8 mouse cellular contexts compared by ENCODE assay signal in genomic region chr7:110002968-110003367, GRCm38 (mm10). TPM values are rescaled to one million over a fixed set of nuclear protein-coding genes. Genes with fewer than 3 reads are reported as not detected.
DNase-seq lines count a peak whose midpoint lies in the region; ATAC-seq and TF ChIP-seq lines count a peak whose summit lies in the region.

No protein-coding gene starts in this region.

- intact Hi-C loops in left cerebral cortex, postnatal 25 days (cut with DNase I): no loop called here

- H3K36me3 ChIP-seq in hindbrain, embryonic 12.5 days: no peaks in the 10 kb centered on the region
- no peaks in the 10 kb centered on the region for H3K36me3 ChIP-seq in small intestine, adult 2 months (ENCODE audit: control insufficient read depth, insufficient read depth, low read length)
- no peaks in the 10 kb centered on the region for H3K36me3 ChIP-seq in thymus, adult 2 months (ENCODE audit: control insufficient read depth, insufficient read depth, low read length)

- peak; percentile 57; the same call in 1 of the 2 replicates for ATAC-seq in frontal cortex, adult (ENCODE audit: low TSS enrichment)
- ATAC-seq in hindbrain, embryonic 12.5 days (ENCODE audit: low FRiP score): no peak
- peak; percentile 55 for ATAC-seq in megakaryocyte, adult 5-6 weeks (ENCODE audit: poor library complexity, severe bottlenecking)

- H3K27ac ChIP-seq in hindbrain, embryonic 12.5 days: no peak overlapping the region
- no peak overlapping the region for H3K27ac ChIP-seq in small intestine, adult 2 months (ENCODE audit: insufficient read depth, low read depth, low read length)
- H3K27ac ChIP-seq in thymus, adult 2 months (ENCODE audit: control insufficient read depth, insufficient read depth, low read length): no peak overlapping the region

- no peaks in the 10 kb centered on the region for H3K4me1 ChIP-seq in hindbrain, embryonic 12.5 days
- H3K4me1 ChIP-seq in small intestine, adult 2 months (ENCODE audit: control insufficient read depth, insufficient read depth, insufficient read length, low read length): no peaks in the 10 kb centered on the region; the same call in 1 of the 2 replicates
- H3K4me1 ChIP-seq in thymus, adult 2 months (replicated peaks; ENCODE audit: control insufficient read depth, insufficient read depth, low read length): no peaks in the 10 kb centered on the region

- H3K9me3 ChIP-seq in hindbrain, embryonic 12.5 days (replicated peaks): no peaks in the 10 kb centered on the region

- 16% methylated on average over 20 of the region's 20 CpGs for WGBS in hindbrain, embryonic 12.5 days
- WGBS in small intestine, adult 2 months: 38% methylated on average over 20 of the region's 20 CpGs
- 79% methylated on average over 20 of the region's 20 CpGs for WGBS in thymus, adult 2 months

- TF ChIP-seq CTCF in small intestine, adult 2 months (IDR thresholded peaks at IDR 0.05; ENCODE audit: extremely low read depth, insufficient read length, insufficient replicate concordance, low read depth, low read length): no peak
- no peak for TF ChIP-seq CTCF in thymus, adult 2 months (IDR thresholded peaks at IDR 0.05; ENCODE audit: borderline replicate concordance, control insufficient read depth, extremely low read depth, insufficient read depth, low read length, poor library complexity)

- peak; percentile 94 for DNase-seq in Muller cell, postnatal 12 days (ENCODE audit: inconsistent ontology term)
- peak; percentile 62 for DNase-seq in cerebellum, adult 8-10 months
- peak; percentile 27 to 41 for DNase-seq in left cerebral cortex, postnatal 25 days (ENCODE audit: low spot score in 2 of 2)
- no peak for DNase-seq in thymus, adult 2 months

- H3K4me2 ChIP-seq in hindbrain, embryonic 12.5 days (replicated peaks): peak overlapping the region; percentile 42

- H3K4me3 ChIP-seq in hindbrain, embryonic 12.5 days: peak overlapping the region; percentile 9
- H3K4me3 ChIP-seq in small intestine, adult 2 months (ENCODE audit: low read depth, low read length): peak overlapping the region; percentile 22
- H3K4me3 ChIP-seq in thymus, adult 2 months (ENCODE audit: control insufficient read depth, insufficient read depth, low read length): no peak overlapping the region

- H3K27me3 ChIP-seq in hindbrain, embryonic 12.5 days: no peaks in the 10 kb centered on the region
- H3K27me3 ChIP-seq in small intestine, adult 2 months (ENCODE audit: control insufficient read depth, insufficient read depth, low read length): no peaks in the 10 kb centered on the region
- no peaks in the 10 kb centered on the region for H3K27me3 ChIP-seq in thymus, adult 2 months (ENCODE audit: control insufficient read depth, insufficient read depth, low read length)

- no peak for TF ChIP-seq POLR2A in small intestine, adult 2 months (IDR thresholded peaks at IDR 0.05; ENCODE audit: low read depth, low read length)
- no peak for TF ChIP-seq POLR2A in thymus, adult 2 months (IDR thresholded peaks at IDR 0.05; ENCODE audit: control insufficient read depth, extremely low read depth, insufficient read depth, low read length, poor library complexity)

- H3K9ac ChIP-seq in hindbrain, embryonic 12.5 days: no peak overlapping the region

RNA-seq across cellular contexts. Expression of gene Ipo7, which starts 15.1 kb away (rescaled TPM):
- polyA plus RNA-seq in hindbrain, embryonic 12.5 days (2016; fragmentation: Nextera tagmentation; extraction: Ambion mirVana): 47.1 and 47.9 TPM in 2 replicates
- total RNA-seq in left cerebral cortex, postnatal 25 days (2021): 100 to 1,000 TPM in 1 of 2 experiments, 10 to 100 TPM in 1; 98.0 to 101 TPM
- total RNA-seq in megakaryocyte, adult 5-6 weeks (2015): 68.2 and 73.0 TPM in 2 replicates
- 152 and 158 TPM in 2 replicates for total RNA-seq in megakaryocyte, adult 5-6 weeks (2017)
- 3.1 and 11.0 TPM in 2 replicates for polyA plus RNA-seq in small intestine, adult 2 months (2012; rRNA removed)
- 25.6 and 38.0 TPM in 2 replicates for polyA plus RNA-seq in thymus, adult 2 months (2012; rRNA removed)

RNA-seq across cellular contexts. Expression of gene Tmem41b, which starts 16.2 kb away (rescaled TPM):
- 72.0 and 88.0 TPM in 2 replicates for polyA plus RNA-seq in hindbrain, embryonic 12.5 days (2016; fragmentation: Nextera tagmentation; extraction: Ambion mirVana)
- 10 to 100 TPM; 53.1 to 55.4 TPM for total RNA-seq in left cerebral cortex, postnatal 25 days (2021)
- 34.0 and 38.7 TPM in 2 replicates for total RNA-seq in megakaryocyte, adult 5-6 weeks (2015)
- 31.5 and 40.0 TPM in 2 replicates for total RNA-seq in megakaryocyte, adult 5-6 weeks (2017)
- 19.8 and 39.7 TPM in 2 replicates for polyA plus RNA-seq in small intestine, adult 2 months (2012; rRNA removed)
- polyA plus RNA-seq in thymus, adult 2 months (2012; rRNA removed): 17.4 and 19.9 TPM in 2 replicates

RNA-seq across cellular contexts. Expression of gene Dennd5a, which starts 42.7 kb away (rescaled TPM):
- polyA plus RNA-seq in hindbrain, embryonic 12.5 days (2016; fragmentation: Nextera tagmentation; extraction: Ambion mirVana): 54.4 and 56.5 TPM in 2 replicates
- total RNA-seq in left cerebral cortex, postnatal 25 days (2021): 100 to 1,000 TPM; 220 to 237 TPM
- total RNA-seq in megakaryocyte, adult 5-6 weeks (2015): 152 and 157 TPM in 2 replicates
- 102 and 128 TPM in 2 replicates for total RNA-seq in megakaryocyte, adult 5-6 weeks (2017)
- 8.6 and 11.7 TPM in 2 replicates for polyA plus RNA-seq in small intestine, adult 2 months (2012; rRNA removed)
- 35.0 and 44.0 TPM in 2 replicates for polyA plus RNA-seq in thymus, adult 2 months (2012; rRNA removed)

RNA-seq across cellular contexts. Expression of gene Zfp143, which starts 58.0 kb away (rescaled TPM):
- 23.5 and 23.7 TPM in 2 replicates for polyA plus RNA-seq in hindbrain, embryonic 12.5 days (2016; fragmentation: Nextera tagmentation; extraction: Ambion mirVana)
- 10 to 100 TPM; 12.6 to 13.6 TPM for total RNA-seq in left cerebral cortex, postnatal 25 days (2021)
- total RNA-seq in megakaryocyte, adult 5-6 weeks (2015): 29.3 and 30.8 TPM in 2 replicates
- 39.9 and 44.9 TPM in 2 replicates for total RNA-seq in megakaryocyte, adult 5-6 weeks (2017)
- 7.9 and 13.8 TPM in 2 replicates for polyA plus RNA-seq in small intestine, adult 2 months (2012; rRNA removed)
- polyA plus RNA-seq in thymus, adult 2 months (2012; rRNA removed): 31.5 and 35.0 TPM in 2 replicates
